ENCODE assay signal across 24 mouse cellular contexts in genomic region chr6:49343737-49344469, GRCm38 (mm10). TPM values are rescaled to one million over a fixed set of nuclear protein-coding genes. Genes with fewer than 3 reads are reported as not detected.
"Had no signal": no experiment of that assay in that cellular context is flagged by ENCODE, and none has a peak within 500 bp of the region (broad histone marks: within the 10 kb centered on the region; RNA-seq: fewer than 3 reads in every experiment).

No protein-coding gene starts in this region.

- H3K4me3 ChIP-seq: layer of hippocampus, adult 2 months; left cerebral cortex, adult 2 months; liver, embryonic 13.5 days; midbrain, embryonic 10.5 days; neural tube, embryonic 12.5 days; neural tube, embryonic 15.5 days had no signal

- H3K4me1 ChIP-seq: liver, embryonic 13.5 days; neural tube, embryonic 12.5 days; neural tube, embryonic 15.5 days had no signal

- H3K27me3 ChIP-seq: liver, embryonic 13.5 days; neural tube, embryonic 12.5 days; neural tube, embryonic 15.5 days had no signal

- H3K27ac ChIP-seq: kidney, postnatal 0 days; layer of hippocampus, adult 2 months; left cerebral cortex, adult 2 months; liver, embryonic 13.5 days; macrophage; midbrain, embryonic 10.5 days; neural tube, embryonic 12.5 days; neural tube, embryonic 15.5 days had no signal

- H3K9ac ChIP-seq: liver, embryonic 13.5 days; neural tube, embryonic 12.5 days; neural tube, embryonic 15.5 days had no signal

- H3K9me3 ChIP-seq: liver, embryonic 13.5 days; midbrain, embryonic 10.5 days; neural tube, embryonic 12.5 days; neural tube, embryonic 15.5 days had no signal

- DNase-seq: kidney, adult 2 months; kidney, postnatal 25 days; layer of hippocampus, adult 9-11 months; liver, embryonic 13.5 days; lung, adult 2 months; midbrain, embryonic 14.5 days; retina, postnatal 1 day; right cerebral cortex, postnatal 25 days; thymus, adult 18-20 months; thymus, postnatal 4 days had no signal

- ATAC-seq: intestine, postnatal 0 days had no signal

- H3K36me3 ChIP-seq: liver, embryonic 13.5 days; midbrain, embryonic 10.5 days; neural tube, embryonic 12.5 days; neural tube, embryonic 15.5 days had no signal

- H3K4me2 ChIP-seq: liver, embryonic 13.5 days; neural tube, embryonic 12.5 days; neural tube, embryonic 15.5 days had no signal

RNA-seq across cellular contexts. Expression of gene Stk31, which starts 51.5 kb away (rescaled TPM):
- total RNA-seq: liver, adult 2 months had no signal
- polyA plus RNA-seq: intestine, embryonic 14.5 days; intestine, postnatal 0 days; kidney, adult 2 months; kidney, postnatal 0 days; large intestine, adult 2 months; liver, adult 2 months; liver, embryonic 13.5 days; liver, embryonic 16.5 days; lung, adult 2 months; macrophage; midbrain, embryonic 14.5 days; neural tube, embryonic 12.5 days; spleen, adult 2 months; stomach, embryonic 16.5 days had no signal
